Mouse (Mus musculus) kidney, adult 11 months (tissue): ENCODE data around the gene Gm9821.

Source experiments
- DNase-seq: peaks from one replicate; pipeline ENCODE4 v3.0.0; 2022

The Gm9821 gene

GRCm38 (mm10) chr2:91927826-91928533, 17.5 kb upstream of the Gm9821 start:
- DNase-seq = peak; percentile 59

GRCm38 (mm10) chr2:91928534-91929350, 16.8 kb upstream of the Gm9821 start:
- DNase-seq = no peak

GRCm38 (mm10) chr2:91929455-91929854, 16.0 kb upstream of the Gm9821 start:
- DNase-seq = no peak

GRCm38 (mm10) chr2:91929936-91930335, 15.6 kb upstream of the Gm9821 start:
- peak; percentile 35 for DNase-seq

GRCm38 (mm10) chr2:91930761-91931291, 14.7 kb upstream of the Gm9821 start:
- peak; percentile 59 for DNase-seq

GRCm38 (mm10) chr2:91931328-91932159, 14.0 kb upstream of the Gm9821 start:
- peak; percentile 11 for DNase-seq

GRCm38 (mm10) chr2:91932160-91932711, 13.3 kb upstream of the Gm9821 start, which contains the start of gene Mdk:
TSS of gene Mdk (minus strand) at chr2:91932297.
- DNase-seq = no peak

GRCm38 (mm10) chr2:91932737-91933350, 12.7 kb upstream of the Gm9821 start:
- DNase-seq = no peak

- DNase-seq = peak; percentile 12
Observed at GRCm38 (mm10) chr2:91933471-91933870, 12.0 kb upstream of the Gm9821 start.

- no peak for DNase-seq
Observed at GRCm38 (mm10) chr2:91934016-91934415, 11.5 kb upstream of the Gm9821 start.

- peak; percentile 37 for DNase-seq
Observed at GRCm38 (mm10) chr2:91934826-91935525, 10.5 kb upstream of the Gm9821 start.

GRCm38 (mm10) chr2:91936154-91936553, 9.3 kb upstream of the Gm9821 start:
- no peak for DNase-seq

- DNase-seq = peak; percentile 83
Observed at GRCm38 (mm10) chr2:91939303-91939935, 6.1 kb upstream of the Gm9821 start.

GRCm38 (mm10) chr2:91942356-91942755, 3.1 kb upstream of the Gm9821 start:
- no peak for DNase-seq

GRCm38 (mm10) chr2:91944170-91944950, 1.1 kb upstream of the Gm9821 start:
- DNase-seq = peak; percentile 60

- DNase-seq = no peak
Observed at GRCm38 (mm10) chr2:91946836-91947235, 1.3 kb downstream of the Gm9821 start.

- no peak for DNase-seq
Observed at GRCm38 (mm10) chr2:91947397-91948150, 2.1 kb downstream of the Gm9821 start.

GRCm38 (mm10) chr2:91948151-91948509, 2.6 kb downstream of the Gm9821 start:
- no peak for DNase-seq

- DNase-seq = no peak
Observed at GRCm38 (mm10) chr2:91948792-91949241, 3.3 kb downstream of the Gm9821 start.
